Mouse (Mus musculus): Measurements from ENCODE around the gene 1110008P14Rik. TPM values are rescaled to one million over a fixed set of nuclear protein-coding genes. Genes with fewer than 3 reads are reported as not detected.
A peak's percentile ranks its signal among the peaks of the same experiment; 100 is the strongest.

Gene 1110008P14Rik
- polyA plus RNA-seq, 1 experiment from 2014 or later, result 59.6 TPM

DNA sequence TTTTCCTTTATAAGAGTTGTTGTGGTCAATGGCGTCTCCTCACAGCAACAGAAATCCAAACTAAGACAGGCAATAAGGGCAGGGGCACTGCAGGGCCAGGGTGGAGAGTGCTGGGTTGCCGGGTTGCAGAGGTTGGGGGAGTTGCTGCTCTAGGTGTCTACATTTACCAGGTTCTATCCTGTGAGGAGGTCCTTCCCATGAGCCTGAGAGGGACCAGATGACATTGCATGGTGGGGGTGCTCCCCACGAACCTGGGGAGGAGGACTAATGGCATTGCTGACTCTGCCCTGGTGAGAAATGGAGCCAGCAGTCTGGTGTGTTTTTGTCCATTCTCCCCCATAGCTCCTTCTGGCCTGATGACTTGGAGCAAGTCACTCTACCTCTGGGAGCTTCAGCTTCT, 24.0 kb downstream of the 1110008P14Rik start:
- no peak overlapping the region for H3K27ac ChIP-seq
- H3K4me3 ChIP-seq, result no peak overlapping the region
- H3K36me3 ChIP-seq (ENCODE audit: poor library complexity, severe bottlenecking), result no peaks in the 10 kb centered on the region
- peaks cover 9% of the 10 kb centered on the region for H3K27me3 ChIP-seq
- no peak overlapping the region for H3K9ac ChIP-seq
- H3K4me2 ChIP-seq, result no peak overlapping the region
- peaks cover 18% of the 10 kb centered on the region for H3K4me1 ChIP-seq
- WGBS, result 81% methylated on average over 3 of the region's 3 CpGs
- no peak for ATAC-seq
- H3K9me3 ChIP-seq (replicated peaks), result no peaks in the 10 kb centered on the region

DNA sequence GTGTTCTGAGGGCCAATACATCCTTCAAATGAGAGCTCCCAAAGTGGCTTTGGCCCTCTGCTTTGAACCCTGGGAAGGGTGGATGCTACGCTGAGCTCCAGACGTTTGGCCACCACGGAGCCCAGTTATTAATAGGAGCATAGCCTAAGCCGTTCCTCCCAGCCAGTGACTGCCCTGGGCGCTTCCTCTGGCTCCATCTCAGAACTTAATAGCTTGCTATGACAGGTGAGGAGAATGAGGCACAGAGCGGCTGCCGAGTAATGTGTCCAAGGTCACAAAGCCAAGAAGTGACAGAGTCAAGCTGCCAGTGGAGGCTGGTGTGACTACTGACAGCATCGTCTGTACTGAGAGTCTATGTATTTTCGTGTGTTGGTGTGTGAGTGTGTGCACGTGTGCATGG, 25.5 kb downstream of the 1110008P14Rik start:
- Histone ChIP-seq H3K4me1 (peaks cover 25% of the 10 kb centered on the region), H3K4me3 (no peak overlapping the region), H3K27me3 (peaks cover 3% of the 10 kb centered on the region; the same call in 1 of the 2 replicates), H3K36me3 (ENCODE audit: poor library complexity, severe bottlenecking) (no peaks in the 10 kb centered on the region), H3K9me3 (replicated peaks) (no peaks in the 10 kb centered on the region), H3K4me2 (no peak overlapping the region), H3K27ac (no peak overlapping the region), H3K9ac (no peak overlapping the region)
- no peak for ATAC-seq
- WGBS, result 84% methylated on average over 10 of the region's 10 CpGs

DNA sequence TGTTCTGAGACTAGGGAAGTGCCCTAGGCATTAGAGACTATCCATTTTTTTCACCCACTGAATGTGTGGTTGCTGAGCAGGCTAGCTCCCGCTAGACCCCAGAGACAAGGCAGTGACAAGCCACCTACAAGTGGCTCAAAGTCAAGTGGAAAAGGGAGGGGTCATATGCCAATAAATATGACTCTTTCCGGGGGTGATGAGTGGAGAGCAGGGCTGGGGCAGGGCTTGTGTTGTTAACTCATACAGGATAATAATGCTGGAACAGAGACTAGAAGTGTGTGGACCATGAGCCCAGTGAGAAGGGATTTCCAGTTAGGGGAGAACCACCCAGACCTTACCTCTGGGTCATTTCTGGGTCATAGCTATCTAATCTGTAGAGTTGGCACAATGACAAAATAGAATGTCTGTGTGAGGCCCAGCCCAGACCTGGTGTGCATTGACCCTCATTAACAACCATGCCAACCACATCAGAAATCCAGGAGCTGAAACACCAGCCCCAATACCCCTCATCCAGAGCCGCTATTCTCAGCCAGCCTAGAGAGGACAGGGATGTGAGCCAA, 27.3 kb downstream of the 1110008P14Rik start:
- Histone ChIP-seq H3K4me3 (no peak overlapping the region), H3K4me1 (peaks cover 27% of the 10 kb centered on the region), H3K36me3 (ENCODE audit: poor library complexity, severe bottlenecking) (no peaks in the 10 kb centered on the region), H3K4me2 (no peak overlapping the region), H3K27me3 (peaks cover 7% of the 10 kb centered on the region; the same call in 1 of the 2 replicates), H3K9me3 (replicated peaks) (no peaks in the 10 kb centered on the region), H3K27ac (no peak overlapping the region), H3K9ac (no peak overlapping the region)
- no peak for ATAC-seq
- 93% methylated on average over 3 of the region's 3 CpGs for WGBS

DNA sequence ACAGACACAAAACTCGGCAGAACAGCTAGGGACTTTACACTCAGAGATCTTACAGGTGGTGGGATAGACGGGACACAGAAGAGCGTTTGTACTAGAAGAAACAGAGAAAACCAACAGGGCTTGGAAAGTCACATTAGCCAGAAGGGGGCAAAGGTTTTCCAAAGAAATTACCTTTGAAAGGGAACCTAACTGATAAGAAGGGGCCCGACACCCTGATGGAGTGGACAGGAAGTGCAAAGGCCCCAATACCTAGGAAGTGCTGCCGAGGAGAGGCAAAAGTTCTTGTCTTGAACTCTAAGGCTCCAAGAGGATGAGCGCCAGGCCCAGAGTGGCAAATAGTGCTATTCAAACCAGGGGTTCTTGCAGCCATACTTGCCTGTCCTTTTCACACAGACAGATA, 27.9 kb downstream of the 1110008P14Rik start:
- H3K4me2 ChIP-seq, result no peak overlapping the region; the same call in 1 of the 2 replicates
- no peak overlapping the region for H3K27ac ChIP-seq
- no peaks in the 10 kb centered on the region for H3K36me3 ChIP-seq (ENCODE audit: poor library complexity, severe bottlenecking)
- peaks cover 7% of the 10 kb centered on the region; the same call in 1 of the 2 replicates for H3K27me3 ChIP-seq
- no peak overlapping the region for H3K4me3 ChIP-seq
- ATAC-seq, result no peak
- H3K9me3 ChIP-seq (replicated peaks), result no peaks in the 10 kb centered on the region
- 80% methylated on average over 6 of the region's 6 CpGs for WGBS
- peaks cover 27% of the 10 kb centered on the region for H3K4me1 ChIP-seq
- H3K9ac ChIP-seq, result no peak overlapping the region

DNA sequence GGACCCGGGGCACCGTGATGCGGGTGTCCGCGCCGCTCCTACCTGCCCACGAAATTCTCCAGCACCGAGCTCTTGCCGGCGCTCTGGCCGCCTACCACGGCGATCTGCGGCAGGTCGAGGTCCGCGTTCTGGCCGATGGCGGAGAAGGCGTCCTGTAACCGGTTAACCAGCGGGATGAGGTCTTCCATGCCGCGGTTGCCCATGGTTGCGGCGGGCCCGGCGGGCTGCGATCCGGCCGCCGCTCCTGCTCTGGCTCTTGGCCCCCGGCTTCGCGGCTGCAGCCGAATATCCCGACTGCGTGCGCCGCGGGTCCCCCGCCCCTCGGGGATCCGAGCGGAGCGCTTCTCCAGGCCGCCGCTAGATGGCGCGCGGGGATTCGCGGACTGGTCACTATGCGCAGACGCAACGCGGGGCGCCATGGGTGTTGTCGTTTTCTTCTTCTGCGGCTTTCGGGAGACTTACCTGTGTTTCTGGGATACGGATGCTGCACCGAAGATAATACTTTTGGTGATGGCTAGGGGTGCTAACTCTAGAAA, 28.7 kb downstream of the 1110008P14Rik start, which contains the start of gene Dnm1:
Gene Dnm1 (minus strand): TSS at position 332 of the 536 bp plus-strand sequence.
- peak within 1 kb of the TSS; percentile 83 for H3K9ac ChIP-seq
- peak within 1 kb of the TSS; percentile 63 for H3K4me3 ChIP-seq
- peaks cover 27% of the 10 kb centered on the region for H3K4me1 ChIP-seq
- no peaks in the 10 kb centered on the region for H3K9me3 ChIP-seq (replicated peaks)
- peak within 1 kb of the TSS; percentile 94 for H3K4me2 ChIP-seq
- H3K36me3 ChIP-seq (ENCODE audit: poor library complexity, severe bottlenecking), result no peaks in the 10 kb centered on the region
- H3K27ac ChIP-seq, result peak within 1 kb of the TSS; percentile 81
- WGBS, result 1% methylated on average over 63 of the region's 63 CpGs
- peaks cover 7% of the 10 kb centered on the region; the same call in 1 of the 2 replicates for H3K27me3 ChIP-seq
- peak; percentile 74 for ATAC-seq

DNA sequence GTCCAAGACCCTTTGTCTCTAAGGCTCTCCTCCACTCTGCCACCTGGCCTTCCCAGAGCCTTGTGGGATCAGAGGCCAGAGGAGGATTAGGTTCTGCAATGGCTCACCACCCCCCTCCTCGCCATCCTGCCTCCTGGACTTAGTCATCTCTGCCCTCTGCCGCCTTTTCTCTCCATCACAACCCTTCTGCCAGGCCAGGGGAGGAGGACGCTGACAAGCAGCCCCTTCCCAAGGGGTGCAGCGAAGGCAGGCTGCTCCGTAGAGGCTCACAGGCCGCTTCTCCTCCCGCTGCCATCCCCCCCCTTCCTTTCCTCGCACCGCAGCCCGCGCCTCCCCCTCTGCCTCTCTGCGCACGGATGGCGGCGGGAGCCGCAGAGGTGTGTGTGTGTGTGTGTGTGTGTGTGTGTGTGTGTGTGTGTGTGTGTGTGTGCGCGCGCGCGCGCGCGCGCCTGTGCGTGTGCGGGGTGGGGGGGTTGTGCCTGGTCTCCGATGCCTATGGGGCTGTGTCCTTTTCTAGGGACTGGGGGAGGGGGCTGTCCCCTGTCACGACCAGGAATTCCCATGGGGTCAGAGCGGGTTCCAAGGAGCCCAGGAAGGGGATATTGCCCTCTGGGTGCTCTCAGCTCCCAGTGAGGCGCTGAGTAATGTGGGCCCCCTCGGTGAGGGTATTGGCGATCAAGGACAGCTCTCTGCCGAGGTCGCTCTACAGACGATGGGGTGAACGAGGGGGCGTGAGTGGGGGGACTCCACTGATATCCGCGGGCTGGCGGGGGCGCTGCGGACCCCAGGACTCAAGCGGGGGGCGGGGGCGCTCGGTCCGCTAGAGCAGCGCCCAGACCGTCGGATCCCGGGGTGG, 29.4 kb downstream of the 1110008P14Rik start, which contains the start of gene Ciz1:
Gene Ciz1 (plus strand): TSS at position 177 of the 856 bp plus-strand sequence.
- no peaks in the 10 kb centered on the region for H3K9me3 ChIP-seq (replicated peaks)
- peak within 1 kb of the TSS; percentile 81 for H3K27ac ChIP-seq
- peak; percentile 71 for ATAC-seq
- WGBS, result under 1% methylated on average over 29 of the region's 52 CpGs
- peak within 1 kb of the TSS; percentile 63 for H3K4me3 ChIP-seq
- no peaks in the 10 kb centered on the region for H3K36me3 ChIP-seq (ENCODE audit: poor library complexity, severe bottlenecking)
- H3K4me1 ChIP-seq, result peaks cover 27% of the 10 kb centered on the region
- peak within 1 kb of the TSS; percentile 83 for H3K9ac ChIP-seq
- H3K27me3 ChIP-seq, result 0 out of 2 replicates have a peak, but pooled peaks cover 7% of the 10 kb centered on the region
- H3K4me2 ChIP-seq, result peak within 1 kb of the TSS; percentile 94

DNA sequence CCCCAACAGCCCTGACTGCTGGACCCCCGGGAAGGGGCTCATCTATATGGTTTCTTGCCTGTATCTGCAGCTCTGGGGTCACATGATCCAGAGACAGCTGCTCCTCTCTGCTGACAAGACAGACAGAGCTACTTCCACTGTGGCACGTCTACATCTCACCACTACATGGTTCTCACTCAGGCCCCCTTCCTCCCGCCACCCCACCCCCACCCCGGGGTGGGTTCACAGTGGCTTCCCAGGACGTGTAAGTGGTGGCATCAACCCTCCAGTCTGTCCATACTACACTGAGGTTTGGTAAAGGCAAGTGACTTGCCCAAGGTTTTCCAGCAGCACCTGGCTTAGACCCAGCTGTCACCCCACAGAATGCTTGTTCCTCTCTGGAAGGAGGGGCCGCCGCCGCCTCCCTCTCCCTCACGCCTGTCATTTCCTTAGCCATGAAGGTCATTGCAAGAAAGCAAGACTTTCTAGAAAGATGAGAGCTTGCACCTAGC, 30.2 kb downstream of the 1110008P14Rik start:
- 59% methylated on average over 9 of the region's 9 CpGs for WGBS
- Histone ChIP-seq H3K27ac (peak overlapping the region; percentile 54), H3K9me3 (replicated peaks) (no peaks in the 10 kb centered on the region), H3K27me3 (0 out of 2 replicates have a peak, but pooled peaks cover 7% of the 10 kb centered on the region), H3K4me2 (peak overlapping the region; percentile 94), H3K4me1 (peaks cover 27% of the 10 kb centered on the region), H3K4me3 (peak overlapping the region; percentile 63), H3K36me3 (ENCODE audit: poor library complexity, severe bottlenecking) (no peaks in the 10 kb centered on the region), H3K9ac (peak overlapping the region; percentile 83)
- ATAC-seq, result no peak

DNA sequence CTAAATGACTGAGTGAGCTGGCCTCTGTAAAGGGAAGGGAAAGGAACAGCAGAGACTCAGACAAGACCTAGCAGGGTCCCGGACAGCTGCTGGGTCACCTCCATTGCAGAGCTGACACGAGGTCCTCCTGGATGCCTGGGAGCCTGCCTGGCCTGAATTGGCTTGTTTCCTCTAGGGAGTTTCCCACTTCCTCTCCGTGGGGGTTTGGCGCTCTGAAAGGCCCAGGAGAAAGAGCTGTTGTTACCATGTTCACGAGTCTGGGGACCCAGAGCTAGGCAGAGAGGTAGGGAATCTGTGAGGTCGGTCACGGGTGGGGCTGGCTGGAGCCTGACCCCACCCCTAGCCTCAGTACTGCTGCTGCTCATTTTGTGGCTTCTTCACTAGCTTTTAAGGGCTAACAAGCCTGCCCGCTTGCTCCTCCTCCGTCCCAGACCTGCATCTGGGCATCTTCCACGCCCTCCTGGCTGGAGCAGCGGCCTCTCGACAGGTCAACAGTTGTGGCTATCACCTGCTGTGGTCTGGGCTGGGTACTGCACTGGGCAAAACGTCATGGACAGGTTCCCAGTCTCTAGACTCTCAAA, 31.2 kb downstream of the 1110008P14Rik start:
- 53% methylated on average over 13 of the region's 13 CpGs for WGBS
- H3K9ac ChIP-seq, result peak overlapping the region; percentile 83; the same call in 1 of the 2 replicates
- ATAC-seq, result no peak
- H3K27me3 ChIP-seq, result 0 out of 2 replicates have a peak, but pooled peaks cover 7% of the 10 kb centered on the region
- H3K27ac ChIP-seq, result no peak overlapping the region
- no peak overlapping the region for H3K4me3 ChIP-seq
- peaks cover 27% of the 10 kb centered on the region for H3K4me1 ChIP-seq
- no peaks in the 10 kb centered on the region for H3K9me3 ChIP-seq (replicated peaks)
- no peaks in the 10 kb centered on the region for H3K36me3 ChIP-seq (ENCODE audit: poor library complexity, severe bottlenecking)
- H3K4me2 ChIP-seq, result peak overlapping the region; percentile 94; the same call in 1 of the 2 replicates

DNA sequence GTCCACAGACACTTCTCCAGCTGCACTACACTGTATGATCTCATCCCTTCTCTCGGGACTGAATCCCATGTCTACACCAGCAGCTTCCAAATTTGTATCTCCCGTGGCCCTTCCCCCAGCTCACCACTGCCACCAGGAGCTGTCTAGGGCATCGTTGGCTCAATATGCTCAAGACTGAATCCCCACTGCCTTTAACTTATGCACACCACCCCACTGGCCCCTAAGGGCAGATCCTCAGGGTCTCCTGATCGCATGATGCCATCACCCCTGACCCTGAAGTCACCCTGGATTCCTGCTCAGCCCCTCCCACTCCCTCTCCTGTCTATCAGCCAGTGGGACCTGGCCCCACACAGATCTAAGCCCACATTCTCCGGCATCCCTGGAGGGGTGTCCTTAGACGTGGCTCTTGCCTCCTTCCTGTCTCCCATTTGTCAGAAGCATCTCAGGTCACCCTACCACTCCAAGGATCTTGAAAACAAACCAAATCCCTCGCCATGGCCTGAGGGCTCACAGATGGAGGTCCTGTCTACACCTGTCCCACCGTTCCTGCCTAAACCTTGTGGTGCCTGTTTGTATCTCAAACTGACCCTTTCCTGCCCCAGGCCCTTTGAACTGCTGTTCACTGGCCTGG, 32.0 kb downstream of the 1110008P14Rik start:
- Histone ChIP-seq H3K4me1 (peaks cover 27% of the 10 kb centered on the region), H3K4me3 (no peak overlapping the region), H3K36me3 (ENCODE audit: poor library complexity, severe bottlenecking) (no peaks in the 10 kb centered on the region), H3K4me2 (no peak overlapping the region), H3K27me3 (0 out of 2 replicates have a peak, but pooled peaks cover 7% of the 10 kb centered on the region), H3K9me3 (replicated peaks) (no peaks in the 10 kb centered on the region), H3K27ac (no peak overlapping the region), H3K9ac (no peak overlapping the region)
- WGBS, result 66% methylated on average over 8 of the region's 8 CpGs
- ATAC-seq, result no peak

DNA sequence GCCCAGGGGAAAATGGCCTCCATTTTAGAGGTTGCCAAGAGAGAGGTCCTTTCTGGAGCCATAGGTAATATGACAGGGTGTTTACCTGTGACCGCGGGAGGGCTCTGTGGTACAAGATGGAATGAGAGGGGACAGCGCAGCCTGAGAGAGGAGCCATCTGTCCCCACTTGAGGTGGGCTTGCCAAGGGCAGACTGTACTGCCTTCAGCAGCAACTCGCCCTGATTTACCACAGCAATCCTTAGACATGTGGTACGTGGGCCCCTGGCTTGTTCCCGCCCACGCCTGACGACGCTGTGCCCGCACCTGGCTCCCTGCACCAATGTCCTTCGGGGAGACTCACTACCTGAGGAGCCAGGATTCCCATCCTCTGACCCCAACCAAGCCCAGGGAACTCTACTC, 33.4 kb downstream of the 1110008P14Rik start:
- ATAC-seq, result no peak

DNA sequence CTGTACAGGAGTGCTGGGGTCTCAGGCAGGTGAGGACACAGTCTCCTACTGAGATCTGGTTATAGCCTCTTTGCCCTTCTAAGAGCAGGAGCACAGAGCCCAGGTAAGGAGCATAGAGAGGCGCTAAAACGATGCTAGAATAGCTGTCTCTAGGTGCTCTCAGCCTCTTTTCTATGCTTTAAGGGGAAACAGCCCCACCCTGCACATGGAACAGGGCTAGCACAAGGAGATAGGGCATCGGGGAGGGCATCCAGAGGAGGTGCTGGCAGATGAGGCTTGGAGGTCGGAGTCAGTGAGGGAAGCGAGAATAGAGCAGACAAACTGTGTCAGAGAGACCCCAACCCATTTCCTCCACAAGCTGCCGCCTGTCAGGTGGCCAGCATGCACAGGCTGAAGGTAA, 34.7 kb downstream of the 1110008P14Rik start:
- Histone ChIP-seq H3K9me3 (replicated peaks) (no peaks in the 10 kb centered on the region), H3K9ac (no peak overlapping the region), H3K27ac (no peak overlapping the region), H3K4me3 (no peak overlapping the region), H3K27me3 (0 out of 2 replicates have a peak, but pooled peaks cover 7% of the 10 kb centered on the region), H3K4me2 (no peak overlapping the region), H3K4me1 (peaks cover 39% of the 10 kb centered on the region), H3K36me3 (ENCODE audit: poor library complexity, severe bottlenecking) (no peaks in the 10 kb centered on the region)
- WGBS, result 82% methylated on average over 6 of the region's 6 CpGs
- ATAC-seq, result no peak

More for the DNA sequence above, 33.4 kb downstream of the 1110008P14Rik start:
- no peak overlapping the region for H3K9ac ChIP-seq
- no peaks in the 10 kb centered on the region for H3K9me3 ChIP-seq (replicated peaks)
- H3K4me1 ChIP-seq, result peaks cover 36% of the 10 kb centered on the region
- 0 out of 2 replicates have a peak, but pooled peaks cover 7% of the 10 kb centered on the region for H3K27me3 ChIP-seq
- H3K36me3 ChIP-seq (ENCODE audit: poor library complexity, severe bottlenecking), result no peaks in the 10 kb centered on the region
- H3K27ac ChIP-seq, result no peak overlapping the region
- H3K4me2 ChIP-seq, result no peak overlapping the region
- no peak overlapping the region for H3K4me3 ChIP-seq
- 91% methylated on average over 11 of the region's 11 CpGs for WGBS

Data from forebrain, embryonic 13.5 days (tissue).